Mouse (Mus musculus) CH12.LX (cell line): ENCODE results near the gene Hs3st6.

ENCODE experiments used
- CHD2 ChIP-seq: IDR thresholded peaks from 2 replicates; pipeline ENCODE4 v1.6.1; 2011; ENCODE audit warnings: low read length, improper control_type of control experiment
- CTCF ChIP-seq, 2 experiments: IDR thresholded peaks in 1 of 2; conservative IDR thresholded peaks in 1 of 2; 2 replicates each; pipeline ENCODE4 v1.5.1; 2011 to 2012; ENCODE audit warnings: low read depth in 2 of 2, low read length in 2 of 2, improper control_type of control experiment in 1 of 2, inconsistent platforms in 1 of 2, mild to moderate bottlenecking in 1 of 2, moderate library complexity in 1 of 2
- MAFK ChIP-seq: IDR thresholded peaks from 2 replicates; pipeline ENCODE4 v1.6.1; 2011; ENCODE audit warnings: low read length, improper control_type of control experiment; ENCODE audit not compliant: insufficient replicate concordance

DNA sequence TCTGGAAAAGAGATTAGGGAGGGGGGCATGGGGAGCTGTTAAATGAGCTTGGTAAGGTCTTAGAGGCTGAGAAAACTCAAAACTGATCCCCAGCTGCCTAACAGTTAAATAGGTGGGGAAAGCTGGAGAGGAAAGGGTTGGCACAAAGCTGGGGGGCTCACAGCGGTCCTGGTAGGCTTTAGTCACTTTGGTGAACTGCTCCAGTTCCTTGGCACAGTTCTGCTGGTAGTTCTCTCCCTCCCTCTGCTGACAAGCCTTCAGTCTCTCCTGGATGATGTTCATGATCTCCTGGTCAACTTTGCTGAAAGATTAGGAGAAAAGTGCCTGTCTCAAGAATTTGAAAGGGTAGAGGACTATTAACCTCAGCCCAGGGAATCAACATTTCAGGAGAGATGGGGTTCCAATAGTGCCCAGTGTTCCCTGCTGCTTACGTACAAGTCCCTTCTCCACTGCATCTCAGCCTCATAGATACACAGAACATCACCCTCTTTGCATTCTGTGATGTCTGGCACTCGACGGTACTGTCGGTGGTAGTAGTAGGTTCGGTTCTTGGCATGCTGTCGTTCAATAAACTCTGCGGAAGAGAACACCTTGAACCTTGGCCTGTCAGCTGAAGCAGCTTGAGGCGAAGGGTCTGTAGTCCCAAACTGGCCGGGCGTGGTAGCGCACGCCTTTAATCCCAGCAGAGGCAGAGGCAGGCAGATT, 30.4 kb upstream of the Hs3st6 start:
- TF ChIP-seq CHD2 (peak; percentile 20; the same call in 1 of the 2 replicates), MAFK (no peak), CTCF (conservative IDR thresholded peaks at IDR 0.05 in 1 of 2, IDR thresholded peaks at IDR 0.05 in 1 of 2; ENCODE audit: low read depth in 2 of 2, low read length in 2 of 2) (no peak)
